Mouse (Mus musculus): Measurements from ENCODE around the gene Morc3.
"Not testable (repeated sequence)": the region's sequence is repeated elsewhere in the genome, so short reads cannot be mapped to it uniquely, and the experiment has no call there.

Morc3 gene

GRCm38 (mm10) chr16:93819325-93819696, 12.6 kb upstream of the Morc3 start:
- no peak for DNase-seq (ENCODE audit: low spot score)

DNA sequence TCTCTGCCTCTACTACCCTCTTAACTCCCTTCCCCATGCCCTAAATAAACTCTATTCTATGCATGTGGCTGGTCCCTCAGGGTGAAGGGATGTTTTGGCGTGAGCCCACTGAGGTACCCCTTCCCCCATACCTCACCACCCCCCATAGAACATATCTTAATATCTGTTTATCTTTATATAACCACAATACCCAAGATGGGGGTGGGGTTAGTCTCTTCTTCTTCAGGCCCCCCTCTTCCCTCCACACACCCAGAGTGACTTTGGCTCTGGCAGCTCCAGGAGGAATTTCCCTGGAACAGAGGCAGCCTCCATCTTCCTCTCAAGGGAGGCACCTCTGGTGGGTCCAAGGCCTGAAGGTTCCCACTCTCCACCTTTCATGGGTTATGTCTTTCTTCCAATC, 11.9 kb upstream of the Morc3 start:
- DNase-seq (ENCODE audit: low spot score), result no peak

DNA sequence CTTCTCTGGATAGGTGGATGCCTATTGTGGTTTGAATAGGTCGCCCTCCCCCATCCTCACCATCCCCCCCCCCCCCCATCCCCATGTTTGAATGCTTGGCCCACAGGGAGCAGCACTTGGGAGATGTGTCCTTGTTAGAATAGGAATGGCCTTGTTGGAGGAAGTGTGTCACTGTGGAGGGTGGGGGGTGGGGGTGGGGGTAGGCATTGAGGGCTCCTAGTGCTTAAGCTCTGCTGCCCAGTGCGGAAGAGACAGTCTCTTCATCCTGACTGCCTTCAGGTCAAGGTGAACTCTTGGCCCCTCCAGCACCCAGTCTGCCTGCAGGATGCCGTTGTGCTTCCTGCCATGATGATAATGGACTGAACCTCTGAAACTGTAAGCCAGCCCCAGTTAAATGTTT, 10.2 kb upstream of the Morc3 start:
- no peak for DNase-seq (ENCODE audit: low spot score)

DNA sequence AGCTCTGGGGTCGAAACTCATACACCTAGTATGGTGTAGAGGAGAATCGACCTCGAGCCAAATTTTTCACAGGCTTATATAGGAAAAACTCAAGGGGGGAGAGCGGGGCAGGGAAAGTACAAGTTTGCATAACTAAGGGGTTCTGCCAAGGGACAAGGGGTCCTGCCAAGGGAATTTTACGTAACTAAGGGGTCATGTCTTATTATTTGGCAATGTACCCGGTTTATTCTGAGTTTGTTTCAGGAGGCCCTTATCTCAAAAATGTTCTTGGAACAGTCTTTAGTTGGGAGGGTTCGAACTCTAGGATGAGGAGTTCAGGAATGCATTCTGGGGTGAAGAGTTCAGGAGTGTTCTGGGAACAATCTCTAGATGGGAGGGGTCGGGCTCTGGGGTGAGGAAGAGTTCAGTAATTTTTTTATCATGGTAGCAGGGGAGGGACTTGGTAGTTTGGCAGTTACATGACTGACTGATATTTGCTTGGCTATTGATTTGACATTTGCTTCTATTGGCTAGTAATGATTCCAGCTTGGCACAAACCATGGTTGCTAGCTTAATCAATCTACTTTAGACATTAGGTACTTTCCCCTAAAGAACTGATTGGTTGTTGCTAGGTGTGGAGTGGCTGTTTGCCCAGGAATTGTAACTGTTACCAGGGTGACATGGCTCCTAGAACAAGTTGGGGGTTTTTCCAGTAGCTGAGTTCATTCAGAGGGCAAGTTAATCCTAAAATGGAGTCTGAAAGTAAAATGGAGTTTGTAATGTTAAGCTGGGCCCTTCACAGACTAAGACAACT, 9.3 kb upstream of the Morc3 start:
- DNase-seq (ENCODE audit: low spot score), result not testable (repeated sequence)

DNA sequence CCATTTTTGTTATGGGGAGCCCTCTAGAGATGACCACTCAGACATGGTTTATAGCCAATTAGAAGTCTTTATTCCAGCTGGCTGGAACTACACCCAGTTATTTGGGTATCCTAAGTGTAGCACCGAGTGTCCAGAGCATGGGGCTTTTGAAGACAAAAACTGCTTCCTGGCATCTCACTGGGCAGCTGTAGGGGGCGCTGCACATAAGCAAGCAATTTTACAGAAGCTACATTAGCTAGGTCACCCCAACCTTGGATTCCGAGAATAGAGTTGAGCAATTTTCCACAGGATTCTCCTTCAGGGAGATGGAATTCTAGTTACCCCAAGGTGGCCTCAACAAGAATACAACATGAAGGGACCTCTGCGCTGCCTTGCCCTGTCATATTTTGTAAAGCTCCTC, 7.1 kb upstream of the Morc3 start:
- no peak for DNase-seq (ENCODE audit: low spot score)

GRCm38 (mm10) chr16:93825463-93825862, 6.5 kb upstream of the Morc3 start:
- no peak for DNase-seq (ENCODE audit: low spot score)

DNA sequence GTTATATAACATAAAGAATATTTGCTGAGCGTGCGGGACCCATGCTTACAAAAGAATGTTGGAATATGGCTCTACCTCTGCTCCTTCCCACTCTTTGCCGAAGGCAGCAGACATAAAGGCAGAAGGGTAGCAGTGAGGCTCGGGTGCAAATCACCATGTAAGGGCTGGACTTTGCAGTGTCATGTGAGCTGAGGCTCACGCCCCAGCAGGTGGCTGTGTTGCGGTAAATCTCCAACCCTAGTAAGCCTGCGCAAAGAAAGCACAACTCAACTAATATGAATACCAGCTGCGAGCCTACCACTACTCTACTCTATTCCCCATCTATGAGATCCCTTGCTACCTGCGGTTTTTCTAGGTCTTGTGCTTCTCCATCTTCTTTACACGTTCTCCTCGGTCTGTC, 5.9 kb upstream of the Morc3 start:
- DNase-seq (ENCODE audit: low spot score), result no peak

DNA sequence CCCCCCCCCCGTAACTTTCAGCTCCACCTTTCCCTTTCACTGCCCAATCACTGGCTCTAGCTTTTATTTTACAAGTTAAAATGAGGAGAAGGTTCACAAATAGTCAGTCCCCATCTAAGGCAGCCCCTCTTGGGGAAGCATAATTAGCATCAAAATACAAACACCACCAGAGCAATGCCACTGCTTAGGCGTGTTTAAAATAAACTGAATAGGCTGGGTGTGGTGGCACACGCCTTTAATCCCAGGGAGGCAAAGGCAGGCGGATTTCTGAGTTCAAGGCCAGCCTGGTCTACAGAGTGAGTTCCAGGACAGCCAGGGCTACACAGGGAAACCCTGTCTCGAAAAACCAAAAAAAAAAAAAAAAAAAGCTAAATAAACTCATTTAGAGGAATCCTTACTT, 5.4 kb upstream of the Morc3 start:
- not testable (repeated sequence) for DNase-seq (ENCODE audit: low spot score)

GRCm38 (mm10) chr16:93826909-93827308, 5.0 kb upstream of the Morc3 start:
- DNase-seq (ENCODE audit: low spot score), result no peak

GRCm38 (mm10) chr16:93829526-93829925, 2.4 kb upstream of the Morc3 start:
- DNase-seq (ENCODE audit: low spot score), result no peak

GRCm38 (mm10) chr16:93830071-93830470, 1.9 kb upstream of the Morc3 start:
- no peak for DNase-seq (ENCODE audit: low spot score)

DNA sequence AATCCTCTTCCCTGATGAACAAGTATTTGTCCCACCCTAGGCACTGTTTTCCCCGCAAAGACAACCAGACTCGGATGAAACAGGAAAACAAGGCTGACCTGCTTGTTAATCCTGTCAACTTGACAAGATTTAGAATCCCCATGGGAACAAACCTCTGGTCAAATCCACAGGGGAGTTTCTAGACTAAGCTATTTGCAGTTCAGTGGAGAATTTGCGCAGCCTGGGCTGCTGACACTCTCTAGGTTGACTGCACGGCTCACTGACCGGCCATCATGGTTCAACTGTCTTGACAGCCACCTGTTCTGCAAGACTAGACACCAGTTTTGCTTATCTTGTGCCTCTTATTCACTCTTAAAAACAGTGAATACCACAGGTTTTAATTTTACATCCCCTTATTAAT, 1.0 kb upstream of the Morc3 start:
- peak; percentile 56 for DNase-seq (ENCODE audit: low spot score)

DNA sequence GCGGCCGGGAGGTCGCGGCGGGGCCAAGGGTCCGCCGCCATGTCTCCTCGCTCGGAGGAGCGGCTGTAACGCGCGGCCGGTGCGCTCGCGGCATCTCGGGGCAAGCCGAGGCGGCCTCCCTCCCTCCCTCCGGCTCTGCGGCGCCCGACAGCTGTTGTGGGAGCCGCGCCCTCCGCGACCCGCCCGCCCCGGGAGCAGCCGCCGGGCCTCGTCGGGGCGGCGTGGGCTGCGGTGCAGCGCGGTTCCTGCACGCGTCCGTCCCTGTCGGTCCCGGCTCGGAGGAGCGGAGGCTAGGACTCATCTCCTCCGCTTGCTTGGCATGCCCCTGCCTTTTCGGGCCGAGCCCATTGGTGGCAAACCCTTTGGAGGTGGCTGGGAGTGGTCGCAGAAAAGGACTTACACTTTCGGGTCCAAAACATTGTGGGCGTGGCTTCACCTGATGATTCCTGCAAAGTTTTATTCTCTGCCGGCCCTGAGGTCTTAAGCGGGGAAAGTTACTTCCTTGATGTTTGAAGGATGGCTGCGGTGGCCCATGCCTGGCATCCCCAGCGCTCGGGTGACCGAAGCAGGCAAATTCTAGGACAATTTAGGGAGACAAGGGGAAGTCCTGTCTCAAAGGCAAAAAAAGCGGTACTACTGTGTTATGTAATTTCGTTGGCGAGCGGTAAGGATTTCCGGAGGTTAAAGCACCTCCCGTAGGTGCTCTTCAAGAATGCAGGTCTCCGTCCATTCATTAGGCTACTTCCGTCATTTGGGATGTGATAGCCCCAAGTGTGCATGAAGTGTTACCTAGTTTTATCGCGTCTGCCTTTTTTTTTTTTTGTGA, 743 bp downstream of the Morc3 start:
- peak; percentile 77 for DNase-seq (ENCODE audit: low spot score)

GRCm38 (mm10) chr16:93833551-93833950, 1.6 kb downstream of the Morc3 start:
- no peak for DNase-seq (ENCODE audit: low spot score)

- no peak for DNase-seq (ENCODE audit: low spot score)
These were observed 2.2 kb downstream of the Morc3 start for GRCm38 (mm10) chr16:93834076-93834475.

DNA sequence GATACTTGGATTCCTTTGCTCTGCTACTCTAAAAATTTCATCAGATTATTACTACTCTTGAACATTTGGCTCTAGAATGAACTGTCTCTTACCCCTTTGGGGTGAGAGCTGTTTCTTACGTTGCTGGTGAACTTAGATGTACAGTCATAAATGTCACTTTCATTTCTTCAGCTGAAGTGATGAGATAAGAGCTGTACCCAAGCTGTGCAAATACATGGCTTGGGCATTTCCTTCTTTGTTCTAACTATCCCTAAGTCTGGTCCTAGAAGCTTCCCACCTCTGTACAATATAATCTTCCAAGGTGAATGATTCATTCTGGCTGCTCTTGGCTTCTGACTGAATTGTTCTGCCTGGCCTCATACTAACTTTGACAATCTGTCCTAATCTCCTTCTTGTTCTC, 7.1 kb downstream of the Morc3 start:
- no peak for DNase-seq (ENCODE audit: low spot score)

DNA sequence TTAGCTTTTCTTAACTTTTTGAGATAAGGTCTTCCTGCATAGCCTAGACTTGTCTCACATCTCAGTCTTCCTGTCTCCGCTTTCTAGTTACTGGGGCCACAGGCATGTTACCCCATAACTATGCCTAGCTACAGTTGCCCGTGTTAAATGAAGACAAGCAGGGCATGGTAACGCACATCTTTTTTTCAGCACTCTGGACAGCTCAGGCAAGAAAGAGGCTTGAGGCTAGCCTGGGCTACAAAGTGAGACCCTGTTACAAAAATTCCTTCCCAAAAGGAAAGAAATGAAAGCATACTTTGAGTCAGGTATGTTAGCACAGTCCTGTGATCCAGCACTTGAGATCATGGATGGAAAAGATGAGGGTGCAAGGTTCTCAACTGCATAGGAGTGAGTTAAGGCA, 18.6 kb downstream of the Morc3 start:
- no peak for DNase-seq (ENCODE audit: low spot score)

DNA sequence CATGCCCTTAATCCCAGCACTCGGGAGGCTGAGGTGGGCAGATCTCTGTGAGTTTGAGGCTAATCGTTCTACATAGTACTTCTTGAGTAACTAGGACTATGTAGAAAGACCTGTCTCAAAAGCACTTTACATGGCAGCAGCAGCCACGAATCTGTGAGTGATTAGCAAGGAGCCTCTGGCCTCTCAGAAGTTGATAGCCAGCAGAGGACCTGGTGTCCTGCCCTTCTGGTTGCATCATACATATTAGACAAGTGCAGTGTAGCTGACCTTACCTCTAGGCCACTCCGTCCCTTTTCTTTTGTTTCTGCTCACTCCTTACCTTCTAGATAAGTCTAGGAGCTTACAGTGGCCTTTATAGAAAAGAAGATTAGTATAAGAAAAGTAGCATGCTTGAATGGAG, 28.0 kb downstream of the Morc3 start:
- no peak for DNase-seq (ENCODE audit: low spot score)

DNA sequence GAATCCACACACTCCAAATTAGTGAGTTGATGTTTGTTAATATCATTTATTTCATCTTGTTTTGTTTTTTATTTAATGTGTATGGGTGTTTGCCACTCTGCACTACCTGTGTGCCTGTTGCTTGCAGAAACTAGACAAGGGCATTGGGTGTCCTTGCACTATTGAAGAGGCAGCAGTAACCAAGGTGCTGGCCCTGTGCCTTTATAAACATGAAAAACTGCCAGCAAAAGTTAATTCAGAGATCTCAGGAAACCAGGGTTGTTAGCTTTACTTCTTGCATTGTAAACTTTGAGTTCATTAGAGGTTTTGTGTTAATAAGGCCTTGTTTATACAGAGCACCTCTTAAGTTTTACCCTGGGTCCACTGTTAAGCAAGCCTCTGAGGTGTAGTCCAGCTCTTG, 28.8 kb downstream of the Morc3 start:
- no peak for DNase-seq (ENCODE audit: low spot score)

- no peak for DNase-seq (ENCODE audit: low spot score)
These were observed 42.9 kb downstream of the Morc3 start for GRCm38 (mm10) chr16:93874841-93875240.

DNA sequence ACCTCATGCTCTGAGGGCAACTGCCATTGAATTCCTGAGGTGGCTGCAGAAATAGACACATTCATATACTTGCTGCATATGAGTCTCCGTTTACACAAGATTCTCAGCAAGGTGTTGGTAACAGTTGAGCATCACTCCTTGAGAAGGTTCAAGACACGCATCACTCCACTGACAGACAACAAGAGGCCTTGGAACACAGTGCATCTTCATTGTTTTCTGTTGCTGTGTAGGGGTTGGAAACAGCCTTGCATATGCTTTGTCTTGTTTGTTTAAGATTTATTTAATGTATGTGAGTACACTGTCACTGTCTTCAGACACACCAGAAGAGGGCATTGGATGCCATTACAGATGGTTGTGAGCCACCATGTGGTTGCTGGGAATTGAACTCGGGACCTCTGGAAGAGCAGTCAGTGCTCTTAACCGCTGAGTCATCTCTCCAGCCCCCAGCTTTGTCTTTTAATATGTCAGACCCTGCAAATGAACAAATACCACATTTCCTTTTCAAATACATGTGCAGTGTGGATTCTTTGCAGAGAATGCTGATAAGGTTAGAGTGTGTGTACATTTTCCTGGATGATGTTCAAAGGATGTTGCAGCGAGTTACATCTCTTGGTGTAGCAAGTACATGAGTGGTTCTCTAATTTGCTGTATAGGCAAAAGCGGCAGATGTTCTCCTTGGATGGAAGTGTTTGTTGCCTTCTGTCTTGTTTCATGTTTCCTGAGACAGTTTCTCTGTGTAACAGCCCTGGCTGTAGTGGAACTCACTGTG, 45.9 kb downstream of the Morc3 start:
- no peak for DNase-seq (ENCODE audit: low spot score)

DNA sequence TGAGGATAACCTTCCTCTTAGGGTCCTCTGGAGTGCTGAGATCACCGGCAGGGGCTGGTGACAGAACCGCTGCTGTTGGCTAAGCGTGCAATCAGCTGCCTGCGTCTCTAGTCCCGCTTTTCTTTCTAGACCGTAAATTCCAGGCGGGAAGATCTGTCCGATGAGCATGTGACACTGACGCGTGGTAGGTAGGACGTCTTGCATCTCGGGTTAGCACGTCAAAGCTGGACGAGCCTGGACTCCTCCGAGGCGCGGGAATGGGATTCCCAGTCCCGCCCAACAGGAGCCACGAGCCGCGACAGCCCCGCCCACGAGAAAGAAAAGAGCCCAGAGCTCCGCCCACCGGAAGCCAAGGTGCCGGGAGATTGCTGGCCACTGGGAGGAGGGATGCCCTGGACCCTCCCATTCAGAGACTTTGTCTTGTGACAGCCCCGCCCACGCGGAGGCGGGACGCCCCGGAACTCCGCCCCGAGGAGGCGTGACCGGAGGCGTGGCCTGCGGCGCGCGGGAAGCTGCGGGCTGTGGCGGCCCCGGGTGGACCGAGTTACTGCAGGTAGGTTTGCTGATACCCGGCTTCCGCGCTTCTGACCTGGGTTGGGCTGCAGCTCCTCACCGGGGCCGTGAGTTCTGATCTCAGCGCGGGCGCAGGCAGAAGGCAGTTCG, 51.6 kb downstream of the Morc3 start, which contains the start of gene Chaf1b:
TSS of gene Chaf1b (plus strand) at position 479 of the 663 bp plus-strand sequence.
- DNase-seq (ENCODE audit: low spot score), result peak; percentile 99
